Mouse (Mus musculus): Measurements from ENCODE around the gene Zrsr2. TPM values are rescaled to one million over a fixed set of nuclear protein-coding genes. Genes with fewer than 3 reads are reported as not detected.

The Zrsr2 gene
- polyA plus RNA-seq, 1 experiment = 22.2 TPM

DNA sequence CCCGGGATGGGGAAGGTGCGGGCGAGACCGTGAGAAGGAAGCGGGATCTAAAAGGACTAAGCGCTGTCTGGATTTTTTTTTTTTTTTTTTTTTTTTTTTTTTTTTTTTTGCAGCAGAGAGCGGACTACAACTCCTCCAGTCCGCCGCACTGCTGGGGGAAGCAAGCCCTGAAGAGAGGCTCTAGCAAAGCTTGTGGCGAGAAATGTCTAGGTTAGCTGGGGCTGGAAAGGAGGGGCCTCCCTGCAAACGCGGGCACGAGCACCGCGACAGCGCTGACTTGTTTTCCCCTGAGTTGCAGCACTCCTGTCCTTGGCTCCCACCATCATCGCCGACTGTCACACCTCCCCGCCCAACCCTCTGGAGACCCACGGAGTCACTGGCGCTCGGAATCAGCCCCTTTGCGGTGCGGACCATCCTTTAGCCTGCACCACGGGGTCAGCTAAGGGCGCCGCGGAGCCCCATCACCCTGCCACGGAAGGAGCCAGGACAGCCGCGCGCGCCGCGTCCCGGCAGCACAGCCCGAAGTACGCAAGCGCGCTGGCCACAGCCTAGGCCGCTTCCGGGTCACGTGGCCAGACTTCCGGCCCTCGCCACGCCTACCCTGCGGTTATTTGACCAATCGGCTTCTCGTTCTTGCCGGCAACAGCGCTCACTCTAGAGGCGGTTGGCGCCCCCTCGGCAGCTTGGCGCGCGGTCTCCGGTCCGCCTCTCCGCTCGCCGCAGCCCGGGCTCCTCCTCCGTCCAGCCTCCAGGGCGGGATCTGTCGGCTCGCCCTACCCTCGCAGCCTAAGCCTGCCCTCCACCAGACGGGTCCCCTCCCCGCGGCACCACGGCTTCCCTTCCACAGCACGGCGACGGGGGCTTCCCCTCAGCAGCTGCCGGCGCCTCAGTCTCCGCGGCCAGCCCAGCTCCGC, 49.9 kb downstream of the Zrsr2 start, which contains the start of gene Ap1s2:
TSS of gene Ap1s2 (plus strand) at position 681 of the 914 bp plus-strand sequence.
- Histone ChIP-seq H3K79me2 (ENCODE audit: control insufficient read depth, insufficient read depth) (peaks cover 12% of the 10 kb centered on the region), H3K4me3 (ENCODE audit: insufficient read depth, poor library complexity, severe bottlenecking) (peak within 1 kb of the TSS; percentile 52), H3K27me3 (ENCODE audit: control insufficient read depth, insufficient read depth, insufficient read length) (no peaks in the 10 kb centered on the region), H3K36me3 (ENCODE audit: control insufficient read depth, insufficient read depth) (no peaks in the 10 kb centered on the region), H3K79me3 (ENCODE audit: low read depth) (peaks cover 4% of the 10 kb centered on the region), H3ac (ENCODE audit: control insufficient read depth, insufficient read length, low read depth) (peak within 1 kb of the TSS; percentile 72)
- TF ChIP-seq USF1 (IDR thresholded peaks at IDR 0.05; ENCODE audit: low read depth) (peak; percentile 92), CTCF (IDR thresholded peaks at IDR 0.05; ENCODE audit: control insufficient read depth, insufficient read depth, insufficient read length) (no peak), FOSL1 (IDR thresholded peaks at IDR 0.05; ENCODE audit: insufficient read depth, low read length, poor library complexity, severe bottlenecking) (no peak), MYOG (IDR thresholded peaks at IDR 0.05; ENCODE audit: control insufficient read depth, extremely low read depth, insufficient read length) (no peak)

DNA sequence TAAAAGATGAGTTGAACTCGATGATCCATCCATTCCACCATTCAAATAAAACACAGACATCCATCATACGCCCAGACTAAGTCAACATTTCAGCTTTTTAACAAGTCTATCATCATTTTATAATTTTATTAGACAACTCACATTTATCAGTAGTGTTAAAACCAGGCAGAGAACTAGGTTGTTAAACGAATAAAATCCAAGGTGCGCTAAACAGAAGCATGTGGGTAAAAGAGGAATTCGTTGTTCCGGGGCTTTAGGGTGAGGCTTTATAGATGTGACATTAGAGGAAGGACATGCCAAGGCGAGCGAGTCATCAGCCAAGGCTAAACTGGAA, 50.5 kb downstream of the Zrsr2 start:
- Histone ChIP-seq H3K27me3 (ENCODE audit: control insufficient read depth, insufficient read depth, insufficient read length) (no peaks in the 10 kb centered on the region), H3ac (ENCODE audit: control insufficient read depth, insufficient read length, low read depth) (no peak overlapping the region), H3K36me3 (ENCODE audit: control insufficient read depth, insufficient read depth) (no peaks in the 10 kb centered on the region), H3K4me3 (ENCODE audit: insufficient read depth, poor library complexity, severe bottlenecking) (peak overlapping the region; percentile 40), H3K79me3 (ENCODE audit: low read depth) (peaks cover 4% of the 10 kb centered on the region), H3K79me2 (ENCODE audit: control insufficient read depth, insufficient read depth) (peaks cover 12% of the 10 kb centered on the region)
- no peak for TF ChIP-seq CEBPB (IDR thresholded peaks at IDR 0.05; ENCODE audit: low read depth)
- no peak for TF ChIP-seq MAX (IDR thresholded peaks at IDR 0.05)
- TF ChIP-seq CTCF (IDR thresholded peaks at IDR 0.05; ENCODE audit: control insufficient read depth, insufficient read depth, insufficient read length) = no peak
- no peak for TF ChIP-seq MYOD1 (IDR thresholded peaks at IDR 0.05; ENCODE audit: control insufficient read depth, insufficient read length, low read depth)
- TF ChIP-seq USF1 (IDR thresholded peaks at IDR 0.05; ENCODE audit: low read depth) = no peak
- no peak for TF ChIP-seq FOSL1 (IDR thresholded peaks at IDR 0.05; ENCODE audit: insufficient read depth, low read length, poor library complexity, severe bottlenecking)
- TF ChIP-seq MYOG (IDR thresholded peaks at IDR 0.05; ENCODE audit: control insufficient read depth, extremely low read depth, insufficient read length) = no peak

DNA sequence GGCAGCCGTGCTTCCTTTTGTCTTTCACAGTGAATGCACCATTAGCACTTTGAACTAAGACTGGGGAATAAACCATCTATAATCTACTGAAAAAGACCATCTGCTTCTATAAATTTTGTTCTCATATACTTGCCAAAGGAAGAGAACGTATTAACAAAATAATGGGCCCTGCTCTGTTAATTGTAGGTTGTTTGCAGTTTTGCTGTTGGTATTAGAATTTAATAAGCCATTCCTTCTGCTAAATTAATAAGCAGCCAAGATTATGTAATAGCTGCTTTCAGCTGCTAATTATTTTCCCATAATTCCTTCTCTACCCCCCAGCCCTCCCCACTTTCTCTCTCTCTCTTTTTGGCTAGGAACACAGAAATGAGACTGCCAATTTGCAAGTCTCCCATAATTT, 51.6 kb downstream of the Zrsr2 start:
- H3K27me3 ChIP-seq (ENCODE audit: control insufficient read depth, insufficient read depth, insufficient read length) = no peaks in the 10 kb centered on the region
- TF ChIP-seq FOSL1 (IDR thresholded peaks at IDR 0.05; ENCODE audit: insufficient read depth, low read length, poor library complexity, severe bottlenecking) (no peak), CEBPB (IDR thresholded peaks at IDR 0.05; ENCODE audit: low read depth) (no peak), USF1 (IDR thresholded peaks at IDR 0.05; ENCODE audit: low read depth) (no peak), MYOG (IDR thresholded peaks at IDR 0.05; ENCODE audit: control insufficient read depth, extremely low read depth, insufficient read length) (no peak), MYOD1 (IDR thresholded peaks at IDR 0.05; ENCODE audit: control insufficient read depth, insufficient read length, low read depth) (no peak), CTCF (IDR thresholded peaks at IDR 0.05; ENCODE audit: control insufficient read depth, insufficient read depth, insufficient read length) (no peak), MAX (IDR thresholded peaks at IDR 0.05) (no peak)
- H3K36me3 ChIP-seq (ENCODE audit: control insufficient read depth, insufficient read depth) = no peaks in the 10 kb centered on the region
- H3ac ChIP-seq (ENCODE audit: control insufficient read depth, insufficient read length, low read depth) = no peak overlapping the region
- peaks cover 12% of the 10 kb centered on the region for H3K79me2 ChIP-seq (ENCODE audit: control insufficient read depth, insufficient read depth)
- H3K4me3 ChIP-seq (ENCODE audit: insufficient read depth, poor library complexity, severe bottlenecking) = no peak overlapping the region
- peaks cover 4% of the 10 kb centered on the region for H3K79me3 ChIP-seq (ENCODE audit: low read depth)

DNA sequence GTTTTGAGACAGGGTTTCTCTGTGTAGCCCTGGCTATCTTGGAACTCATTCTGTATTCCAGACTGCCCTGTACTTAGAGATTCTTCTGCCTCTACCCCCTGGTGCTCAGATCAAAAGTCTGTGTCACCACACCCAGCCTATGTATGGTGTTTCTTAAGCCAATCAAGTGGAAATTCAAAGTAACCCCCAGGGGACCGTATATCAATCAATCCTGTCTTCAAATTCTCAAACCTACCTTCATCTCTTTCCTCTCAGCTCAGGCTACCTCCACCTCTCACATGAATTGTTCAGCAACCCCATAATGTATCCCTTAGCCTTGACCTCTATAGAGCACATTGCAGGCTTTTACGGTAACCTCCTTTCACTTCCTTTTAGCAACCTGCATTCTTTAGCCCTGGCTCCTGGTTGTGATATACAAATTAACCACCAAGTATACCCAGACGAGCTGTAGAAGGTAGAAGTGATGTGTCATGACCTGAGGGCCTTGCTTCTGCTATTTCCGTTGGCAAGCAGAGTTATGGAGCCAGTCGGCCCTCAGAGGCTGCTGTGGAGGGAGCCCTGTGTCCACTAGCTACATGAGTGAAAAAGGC, 58.9 kb downstream of the Zrsr2 start:
- no peak for TF ChIP-seq FOSL1 (IDR thresholded peaks at IDR 0.05; ENCODE audit: insufficient read depth, low read length, poor library complexity, severe bottlenecking)
- no peak for TF ChIP-seq MYOD1 (IDR thresholded peaks at IDR 0.05; ENCODE audit: control insufficient read depth, insufficient read length, low read depth)
- TF ChIP-seq MYOG (IDR thresholded peaks at IDR 0.05; ENCODE audit: control insufficient read depth, extremely low read depth, insufficient read length) = no peak
- no peak for TF ChIP-seq MAX (IDR thresholded peaks at IDR 0.05)
- no peak for TF ChIP-seq CTCF (IDR thresholded peaks at IDR 0.05; ENCODE audit: control insufficient read depth, insufficient read depth, insufficient read length)
- TF ChIP-seq USF1 (IDR thresholded peaks at IDR 0.05; ENCODE audit: low read depth) = no peak
- TF ChIP-seq CEBPB (IDR thresholded peaks at IDR 0.05; ENCODE audit: low read depth) = no peak
- Histone ChIP-seq H3K27me3 (ENCODE audit: control insufficient read depth, insufficient read depth, insufficient read length) (no peaks in the 10 kb centered on the region), H3K79me2 (ENCODE audit: control insufficient read depth, insufficient read depth) (no peaks in the 10 kb centered on the region), H3ac (ENCODE audit: control insufficient read depth, insufficient read length, low read depth) (no peak overlapping the region), H3K4me3 (ENCODE audit: insufficient read depth, poor library complexity, severe bottlenecking) (no peak overlapping the region), H3K79me3 (ENCODE audit: low read depth) (no peaks in the 10 kb centered on the region), H3K36me3 (ENCODE audit: control insufficient read depth, insufficient read depth) (no peaks in the 10 kb centered on the region)

DNA sequence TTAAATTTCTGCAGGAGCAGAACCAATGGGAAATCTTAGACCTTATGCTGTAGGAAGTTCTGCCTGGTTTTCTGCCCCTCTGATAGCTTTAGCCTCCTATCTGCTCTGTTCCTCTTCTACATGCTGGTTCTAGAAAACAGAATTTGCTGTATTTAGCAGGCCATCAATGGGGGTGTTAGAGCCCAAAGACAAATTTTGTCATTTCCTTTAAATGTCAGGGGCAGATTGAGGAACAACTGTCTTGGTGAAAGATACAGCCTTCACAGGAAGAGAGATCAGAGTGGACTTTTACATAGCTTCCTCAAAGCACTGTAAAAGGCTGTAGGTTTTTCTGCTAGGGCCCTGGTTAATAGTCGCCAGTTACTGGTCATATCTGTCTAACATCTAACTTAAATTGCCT, 61.1 kb downstream of the Zrsr2 start:
- Histone ChIP-seq H3K79me3 (ENCODE audit: low read depth) (no peaks in the 10 kb centered on the region), H3ac (ENCODE audit: control insufficient read depth, insufficient read length, low read depth) (no peak overlapping the region), H3K27me3 (ENCODE audit: control insufficient read depth, insufficient read depth, insufficient read length) (no peaks in the 10 kb centered on the region), H3K36me3 (ENCODE audit: control insufficient read depth, insufficient read depth) (no peaks in the 10 kb centered on the region), H3K4me3 (ENCODE audit: insufficient read depth, poor library complexity, severe bottlenecking) (no peak overlapping the region), H3K79me2 (ENCODE audit: control insufficient read depth, insufficient read depth) (no peaks in the 10 kb centered on the region)
- TF ChIP-seq USF1 (IDR thresholded peaks at IDR 0.05; ENCODE audit: low read depth) = no peak
- TF ChIP-seq CTCF (IDR thresholded peaks at IDR 0.05; ENCODE audit: control insufficient read depth, insufficient read depth, insufficient read length) = no peak
- TF ChIP-seq MAX (IDR thresholded peaks at IDR 0.05) = no peak
- TF ChIP-seq MYOD1 (IDR thresholded peaks at IDR 0.05; ENCODE audit: control insufficient read depth, insufficient read length, low read depth) = no peak
- TF ChIP-seq FOSL1 (IDR thresholded peaks at IDR 0.05; ENCODE audit: insufficient read depth, low read length, poor library complexity, severe bottlenecking) = no peak
